Mouse (Mus musculus): ENCODE measurements around the gene Apobec2.

GRCm38 (mm10) chr17:48391446-48391845 is 41.3 kb downstream of the Apobec2 start:
- TF ChIP-seq POLR2A (IDR thresholded peaks at IDR 0.05; ENCODE audit: extremely low read depth, insufficient read depth, low read length) (no peak), CTCF (IDR thresholded peaks at IDR 0.05; ENCODE audit: extremely low read depth, insufficient read depth, low read length) (no peak)

Data from cortical plate, adult 2 months (tissue).